Mouse (Mus musculus): ENCODE measurements around the gene Ikzf2.

Gene Ikzf2

GRCm38 (mm10) chr1:69516144-69516543, 170.9 kb downstream of the Ikzf2 start:
- no peak for DNase-seq (ENCODE audit: low read depth, low spot score)

- no peak for DNase-seq (ENCODE audit: low read depth, low spot score)
These were observed 173.3 kb downstream of the Ikzf2 start for GRCm38 (mm10) chr1:69513595-69514250.

- peak; percentile 33 for DNase-seq (ENCODE audit: low read depth, low spot score)
These were observed 178.8 kb downstream of the Ikzf2 start for GRCm38 (mm10) chr1:69508275-69508674.

GRCm38 (mm10) chr1:69507513-69507912, 179.5 kb downstream of the Ikzf2 start:
- no peak for DNase-seq (ENCODE audit: low read depth, low spot score)

GRCm38 (mm10) chr1:69506615-69507159, 180.4 kb downstream of the Ikzf2 start:
- DNase-seq (ENCODE audit: low read depth, low spot score): no peak

GRCm38 (mm10) chr1:69506011-69506410, 181.0 kb downstream of the Ikzf2 start:
- DNase-seq (ENCODE audit: low read depth, low spot score): no peak

- DNase-seq (ENCODE audit: low read depth, low spot score): no peak
These were observed 186.7 kb downstream of the Ikzf2 start for GRCm38 (mm10) chr1:69500388-69500787.

DNA sequence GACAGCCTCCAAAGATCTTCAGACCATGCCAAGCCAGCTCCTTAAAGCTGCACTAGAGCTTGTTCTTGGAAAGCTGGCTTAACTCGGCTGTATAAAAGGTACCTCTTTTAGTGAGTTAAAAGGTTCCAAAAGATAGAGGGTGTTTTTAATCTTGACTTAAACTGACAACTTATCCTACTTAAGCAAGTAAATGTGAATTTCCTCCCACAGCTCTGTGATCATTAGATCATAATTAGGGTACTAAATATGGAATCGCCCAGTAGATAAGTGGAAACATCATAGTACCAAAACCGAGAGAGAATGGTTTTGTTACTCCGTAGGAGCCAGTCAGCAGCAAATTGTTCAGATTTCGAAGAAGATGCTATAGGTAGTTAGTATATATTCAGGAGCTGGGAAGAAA, 187.4 kb downstream of the Ikzf2 start:
- DNase-seq (ENCODE audit: low read depth, low spot score): no peak

DNA sequence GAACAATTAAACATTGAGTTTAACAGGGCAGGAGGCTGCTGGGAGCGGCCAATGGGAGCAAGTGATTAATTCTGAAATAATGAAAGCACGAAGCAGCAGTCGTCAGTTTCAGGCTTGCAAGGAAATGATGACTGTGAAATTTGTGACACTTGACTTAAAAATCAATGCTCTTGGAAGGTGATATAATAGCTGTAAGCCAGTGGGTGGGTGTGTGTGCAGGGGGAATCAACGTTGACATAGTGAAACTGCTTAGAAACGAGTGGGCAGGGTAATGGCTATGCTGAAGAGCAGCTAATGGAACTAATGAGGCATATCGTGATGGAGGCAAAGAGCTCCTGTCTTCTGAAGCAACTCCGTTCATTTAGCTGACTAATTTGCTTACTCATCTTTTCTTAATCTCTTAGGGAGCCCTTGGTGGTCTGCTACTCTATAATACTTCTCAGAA, 188.2 kb downstream of the Ikzf2 start:
- DNase-seq (ENCODE audit: low read depth, low spot score): no peak

GRCm38 (mm10) chr1:69496055-69496454, 191.0 kb downstream of the Ikzf2 start:
- no peak for DNase-seq (ENCODE audit: low read depth, low spot score)

DNA sequence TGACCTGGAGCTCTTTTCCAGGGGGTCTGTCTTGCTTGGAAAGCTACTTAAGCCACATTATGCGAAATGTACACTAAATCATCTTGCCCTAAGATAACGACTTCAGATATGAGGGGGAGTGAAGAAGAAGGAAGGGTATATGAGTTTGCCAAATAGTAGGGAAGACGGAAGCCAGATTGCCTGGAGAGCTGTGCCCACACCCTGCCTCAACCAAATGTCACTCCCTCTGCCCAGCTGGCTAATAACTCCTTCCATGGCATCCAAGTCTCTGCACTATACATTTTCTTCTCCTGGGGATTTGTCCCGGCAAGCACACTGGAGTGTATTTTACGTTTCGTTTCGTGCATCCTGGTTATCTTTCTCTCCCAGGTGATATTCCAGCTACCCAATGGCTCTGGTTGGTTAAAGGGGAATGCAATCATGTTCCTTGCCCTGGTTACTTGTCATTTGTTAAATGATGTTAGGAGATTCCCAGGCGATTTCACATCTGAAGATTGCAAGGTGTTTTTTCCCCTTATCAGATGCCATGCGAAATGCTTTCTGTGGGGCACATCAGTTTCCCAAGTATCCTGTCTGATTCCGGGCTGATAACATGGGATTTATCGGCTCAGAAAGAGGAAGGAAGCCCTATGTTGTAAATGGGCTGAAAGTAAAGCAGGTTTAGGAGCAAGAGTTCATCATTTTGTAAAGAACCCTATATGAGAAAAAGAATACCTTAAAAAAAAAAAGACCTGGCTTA, 193.6 kb downstream of the Ikzf2 start:
- no peak for DNase-seq (ENCODE audit: low read depth, low spot score)

- no peak for DNase-seq (ENCODE audit: low read depth, low spot score)
These were observed 195.0 kb downstream of the Ikzf2 start for GRCm38 (mm10) chr1:69492013-69492412.

GRCm38 (mm10) chr1:69489026-69489425, 198.0 kb downstream of the Ikzf2 start:
- DNase-seq (ENCODE audit: low read depth, low spot score): no peak

DNA sequence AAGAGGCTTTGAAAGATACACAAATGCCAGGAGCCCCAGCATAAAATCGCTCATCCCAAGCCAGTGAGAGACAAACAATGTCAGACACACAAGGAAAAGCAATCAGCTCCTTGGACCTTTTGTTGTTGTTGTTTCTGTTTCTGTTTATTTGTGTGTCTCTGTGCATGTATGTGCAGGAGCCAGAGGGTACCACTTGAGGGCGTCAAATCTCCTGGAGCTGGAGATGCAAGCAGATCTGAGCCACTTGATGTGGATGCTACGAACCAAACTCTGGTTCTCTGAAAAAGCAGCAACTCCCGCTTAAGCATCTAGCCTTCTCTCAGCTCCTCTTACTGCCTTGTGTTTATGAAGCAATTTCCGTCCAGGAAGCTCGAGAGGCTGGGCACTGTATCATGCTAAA, 198.4 kb downstream of the Ikzf2 start:
- DNase-seq (ENCODE audit: low read depth, low spot score): no peak
